Mouse (Mus musculus) embryonic facial prominence, embryonic 12.5 days (tissue): ENCODE data around the gene Gmds. TPM values are rescaled to one million over a fixed set of nuclear protein-coding genes. Genes with fewer than 3 reads are reported as not detected.

ENCODE experiments used
- ATAC-seq: fragments of 200-750 bp; cut with Nextera tagmentation; 2 replicates; pipeline ENCODE4 v1.8.0; 2017; ENCODE audit not compliant: insufficient number of reproducible peaks, insufficient read depth, low FRiP score, low TSS enrichment
- H3K27ac ChIP-seq: fragments of 300-500 bp; sonication (generic); 2 replicates; pipeline ENCODE4 v1.5.1; 2016; ENCODE audit warnings: mild to moderate bottlenecking
- H3K27me3 ChIP-seq: fragments of 300-500 bp; sonication (generic); 2 replicates; pipeline ENCODE4 v1.6.1; 2016; ENCODE audit warnings: mild to moderate bottlenecking, moderate library complexity
- H3K36me3 ChIP-seq: fragments of 300-500 bp; sonication (generic); 2 replicates; pipeline ENCODE4 v1.6.1; 2016; ENCODE audit warnings: mild to moderate bottlenecking
- H3K4me1 ChIP-seq: fragments of 300-500 bp; sonication (generic); 2 replicates; pipeline ENCODE4 v1.6.1; 2016
- H3K4me2 ChIP-seq: fragments of 300-500 bp; sonication (generic); replicated peaks from 2 replicates; pipeline ENCODE4 v1.6.1; 2016; ENCODE audit warnings: mild to moderate bottlenecking, moderate library complexity
- H3K4me3 ChIP-seq: fragments of 300-500 bp; sonication (generic); 2 replicates; pipeline ENCODE4 v1.5.1; 2016; ENCODE audit warnings: mild to moderate bottlenecking
- H3K9ac ChIP-seq: fragments of 300-500 bp; sonication (generic); 2 replicates; pipeline ENCODE4 v1.6.1; 2016; ENCODE audit warnings: mild to moderate bottlenecking, moderate library complexity
- H3K9me3 ChIP-seq: fragments of 300-500 bp; sonication (generic); 2 replicates; pipeline ENCODE4 v1.6.1; 2016; ENCODE audit warnings: mild to moderate bottlenecking, moderate library complexity
- WGBS: fragments of 180-500 bp; shearing (Covaris S2); methylation state at CpG from one replicate; pipeline ENCODE4 v1.1.7; 2016; 5-methylcytosine and 5-hydroxymethylcytosine counted together
- polyA plus RNA-seq: library from polyadenylated mRNA; unstranded; fragments of >200 nt; fragmentation: Nextera tagmentation; extraction: Ambion mirVana; gene quantifications from 2 replicates; pipeline ENCODE4 v1.2.1, GENCODE M21; 2016

Gmds gene
- polyA plus RNA-seq, 1 experiment from 2014 or later: 47.4 TPM

GRCm38 (mm10) chr13:31784757-31785156 lies 553.8 kb downstream of the Gmds start:
- ATAC-seq: no peak
- Histone ChIP-seq H3K27me3 (no peaks in the 10 kb centered on the region), H3K4me2 (no peak overlapping the region), H3K4me3 (no peak overlapping the region), H3K9ac (no peak overlapping the region), H3K4me1 (no peaks in the 10 kb centered on the region), H3K36me3 (no peaks in the 10 kb centered on the region), H3K27ac (no peak overlapping the region), H3K9me3 (no peaks in the 10 kb centered on the region)
- 75% methylated on average over 7 of the region's 7 CpGs for WGBS

GRCm38 (mm10) chr13:31782063-31782462 lies 556.5 kb downstream of the Gmds start:
- no peak overlapping the region for H3K4me2 ChIP-seq
- no peak overlapping the region for H3K27ac ChIP-seq
- 83% methylated on average over 2 of the region's 2 CpGs for WGBS
- H3K4me1 ChIP-seq: no peaks in the 10 kb centered on the region
- H3K9ac ChIP-seq: no peak overlapping the region
- no peak for ATAC-seq
- H3K27me3 ChIP-seq: no peaks in the 10 kb centered on the region
- no peaks in the 10 kb centered on the region for H3K36me3 ChIP-seq
- H3K9me3 ChIP-seq: no peaks in the 10 kb centered on the region
- H3K4me3 ChIP-seq: no peak overlapping the region

DNA sequence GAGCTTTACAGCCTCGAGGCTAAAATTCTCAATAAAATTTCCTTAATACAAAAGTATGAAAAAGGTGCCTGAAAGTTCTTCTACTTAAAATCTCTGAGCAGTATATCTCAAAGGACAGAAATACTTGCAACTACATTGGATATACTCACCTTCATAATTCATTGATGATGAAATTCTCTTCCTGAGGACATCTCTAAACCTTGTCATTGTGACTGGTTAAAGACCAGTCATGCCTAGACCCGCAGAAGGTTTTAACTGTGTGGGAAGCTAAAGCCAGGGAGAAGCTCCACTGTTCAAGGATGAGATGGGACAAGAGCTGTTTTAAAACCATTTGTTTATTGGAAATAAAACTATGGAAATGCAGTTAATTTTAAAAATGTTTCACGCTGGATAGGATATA lies 558.2 kb downstream of the Gmds start:
- Histone ChIP-seq H3K27me3 (no peaks in the 10 kb centered on the region), H3K9me3 (no peaks in the 10 kb centered on the region), H3K36me3 (no peaks in the 10 kb centered on the region), H3K4me2 (no peak overlapping the region), H3K27ac (no peak overlapping the region), H3K4me1 (no peaks in the 10 kb centered on the region), H3K9ac (no peak overlapping the region), H3K4me3 (no peak overlapping the region)
- WGBS: 88% methylated on average over 3 of the region's 3 CpGs
- ATAC-seq: no peak

GRCm38 (mm10) chr13:31779281-31779981 lies 559.1 kb downstream of the Gmds start:
- Histone ChIP-seq H3K4me3 (no peak overlapping the region), H3K27me3 (no peaks in the 10 kb centered on the region), H3K4me1 (no peaks in the 10 kb centered on the region), H3K36me3 (no peaks in the 10 kb centered on the region), H3K9ac (no peak overlapping the region), H3K27ac (no peak overlapping the region), H3K4me2 (no peak overlapping the region), H3K9me3 (no peaks in the 10 kb centered on the region)
- 65% methylated on average over 17 of the region's 17 CpGs for WGBS
- ATAC-seq: no peak

DNA sequence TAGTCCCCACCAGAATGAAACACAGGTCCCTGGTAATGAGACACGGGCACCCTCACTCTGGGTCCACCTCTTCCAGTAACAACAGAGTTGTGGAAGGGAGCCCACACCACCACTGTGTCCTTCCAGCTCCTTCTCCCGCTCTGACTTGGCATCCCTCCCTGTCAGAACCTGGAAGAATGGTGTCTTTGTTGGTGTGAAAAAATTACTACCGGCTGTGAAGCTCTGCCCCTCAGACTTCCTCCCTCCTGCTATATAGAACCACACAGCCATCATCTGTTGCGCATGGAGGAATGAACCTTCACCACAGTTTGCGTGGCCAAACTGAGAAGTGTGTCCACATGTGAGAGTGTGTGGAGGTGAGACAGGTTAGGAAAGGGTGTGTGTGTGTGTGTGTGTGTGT lies 562.8 kb downstream of the Gmds start:
- WGBS: 42% methylated on average over 5 of the region's 5 CpGs
- ATAC-seq: no peak

GRCm38 (mm10) chr13:31772882-31773281 lies 565.7 kb downstream of the Gmds start:
- no peaks in the 10 kb centered on the region for H3K4me1 ChIP-seq
- no peak overlapping the region for H3K4me3 ChIP-seq
- H3K36me3 ChIP-seq: no peaks in the 10 kb centered on the region
- H3K27me3 ChIP-seq: no peaks in the 10 kb centered on the region
- H3K9ac ChIP-seq: no peak overlapping the region
- WGBS: 75% methylated on average over 5 of the region's 5 CpGs
- no peak overlapping the region for H3K4me2 ChIP-seq
- no peaks in the 10 kb centered on the region for H3K9me3 ChIP-seq
- no peak for ATAC-seq
- H3K27ac ChIP-seq: no peak overlapping the region

More for the DNA sequence above, 562.8 kb downstream of the Gmds start:
- Histone ChIP-seq H3K27ac (no peak overlapping the region), H3K27me3 (no peaks in the 10 kb centered on the region), H3K9ac (no peak overlapping the region), H3K9me3 (no peaks in the 10 kb centered on the region), H3K36me3 (no peaks in the 10 kb centered on the region), H3K4me3 (no peak overlapping the region), H3K4me1 (no peaks in the 10 kb centered on the region), H3K4me2 (no peak overlapping the region)
